Mouse (Mus musculus) embryo, embryonic 11 days (tissue): Measurements from ENCODE around the gene Mup17.
"Not testable (repeated sequence)": the region's sequence is repeated elsewhere in the genome, so short reads cannot be mapped to it uniquely, and the experiment has no call there.

Experiments
- DNase-seq: peaks from one replicate; pipeline ENCODE4 v3.0.0-alpha.2; 2015

Gene Mup17

DNA sequence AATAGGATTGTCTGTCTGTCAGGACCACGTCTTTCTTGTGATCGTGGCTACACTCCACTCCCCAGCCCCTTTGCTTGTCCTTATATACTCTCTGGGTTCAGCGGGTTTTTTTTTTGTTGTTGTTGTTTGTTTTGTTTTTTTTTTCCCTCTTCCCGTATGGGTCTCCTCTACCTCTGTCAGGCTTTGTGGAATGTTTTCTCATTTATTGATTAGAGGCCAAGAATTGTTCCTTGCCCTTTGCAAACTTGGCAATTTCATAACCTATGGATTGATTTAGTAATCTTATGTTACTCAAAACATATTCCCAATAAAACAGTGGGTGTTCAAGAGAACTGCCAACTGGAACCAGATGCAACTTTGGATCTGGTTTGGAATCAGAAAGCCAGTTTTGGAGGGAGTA lies at the start of gene Mup17:
Mup17 (minus strand) TSS at position 101 of the 400 bp plus-strand sequence.
- not testable (repeated sequence) for DNase-seq

- not testable (repeated sequence) for DNase-seq
Measured at GRCm38 (mm10) chr4:61571561-61571960, 24.1 kb downstream of the Mup17 start.

DNA sequence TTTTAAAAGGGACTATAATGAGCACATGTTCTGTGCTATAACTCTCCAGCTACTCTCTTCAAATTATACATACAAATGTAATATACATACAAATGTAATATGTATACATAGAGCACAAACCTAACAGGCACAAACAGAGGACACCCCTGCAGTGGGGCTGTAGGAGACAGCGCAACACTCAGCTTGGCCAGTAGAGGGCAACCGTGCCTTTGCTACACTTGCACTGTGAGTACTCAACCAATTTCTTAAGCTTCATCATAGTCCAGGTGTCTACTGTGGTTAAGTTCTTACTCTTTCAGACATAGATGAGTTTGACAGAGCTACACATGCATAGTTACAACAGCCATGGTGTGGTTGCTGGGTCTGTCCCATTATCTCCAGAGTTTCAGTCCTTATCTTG lies 39.8 kb downstream of the Mup17 start:
- not testable (repeated sequence) for DNase-seq
